Mouse (Mus musculus): ENCODE measurements at regions not wholly inside any gene's neighbourhood (a gene's known extent, or its start where the extent isn't known, plus 50 kb on each side); places are given as distances from the start of the nearest gene placed in this dataset.

DNA sequence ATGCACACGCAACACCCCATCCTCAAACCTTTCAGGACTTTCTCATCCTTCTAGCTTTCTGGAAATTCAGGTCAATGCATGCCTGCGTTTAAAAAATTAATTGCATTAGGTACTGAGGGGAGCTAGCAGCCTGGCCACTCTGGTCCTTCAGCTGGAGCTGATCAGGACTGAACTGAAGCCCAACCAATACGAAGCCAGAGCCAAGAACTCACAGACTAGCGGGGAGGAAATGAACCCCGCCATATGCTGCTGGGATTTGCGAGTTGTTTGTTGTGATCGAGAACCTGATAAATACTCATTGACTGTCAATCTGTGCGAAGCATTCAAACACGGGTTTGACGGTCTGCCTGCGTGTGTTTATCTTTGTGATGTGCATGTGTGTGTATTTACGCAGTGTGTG, 177.2 kb upstream of the Rora start:
- Histone ChIP-seq H3K4me2 (replicated peaks; ENCODE audit: low read depth) (no peak overlapping the region), H3K4me1 (replicated peaks; ENCODE audit: control insufficient read depth, insufficient read depth, low read length) (no peaks in the 10 kb centered on the region), H3K9me3 (ENCODE audit: control insufficient read depth) (no peaks in the 10 kb centered on the region), H3K27ac (ENCODE audit: low read depth, low read length) (no peak overlapping the region), H3K9ac (ENCODE audit: low read depth, low read length) (no peak overlapping the region), H3K36me3 (ENCODE audit: control insufficient read depth, insufficient read depth) (no peaks in the 10 kb centered on the region), H3K4me3 (ENCODE audit: low read depth, low read length) (no peak overlapping the region), H3K27me3 (replicated peaks; ENCODE audit: control insufficient read depth, insufficient read depth, low read length) (no peaks in the 10 kb centered on the region)
- ATAC-seq = no peak
- TF ChIP-seq CTCF (IDR thresholded peaks at IDR 0.05; ENCODE audit: low read depth) = no peak
- 85% methylated on average over 12 of the region's 12 CpGs for WGBS

DNA sequence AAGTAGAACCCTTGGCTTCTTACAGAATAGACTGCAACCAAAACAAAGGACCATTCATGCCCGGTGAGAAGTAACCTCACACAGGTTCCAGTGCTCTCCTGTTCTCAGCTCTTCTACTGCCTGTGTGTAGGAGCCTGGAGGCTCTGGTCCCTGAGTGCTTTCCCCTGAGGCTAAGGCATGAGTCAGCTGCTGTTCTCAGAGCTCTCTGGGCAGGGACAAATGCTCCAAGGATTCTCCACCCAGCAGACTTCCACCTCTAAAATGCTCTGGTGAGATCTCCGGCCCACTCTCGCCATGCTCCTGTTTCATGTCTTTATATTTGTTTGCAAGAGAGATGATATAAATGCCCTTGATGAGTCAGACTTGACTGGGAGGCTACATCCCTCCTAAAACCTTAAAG, 176.1 kb upstream of the Rora start:
- 72% methylated on average over 3 of the region's 3 CpGs for WGBS
- no peak for TF ChIP-seq CTCF (IDR thresholded peaks at IDR 0.05; ENCODE audit: low read depth)

DNA sequence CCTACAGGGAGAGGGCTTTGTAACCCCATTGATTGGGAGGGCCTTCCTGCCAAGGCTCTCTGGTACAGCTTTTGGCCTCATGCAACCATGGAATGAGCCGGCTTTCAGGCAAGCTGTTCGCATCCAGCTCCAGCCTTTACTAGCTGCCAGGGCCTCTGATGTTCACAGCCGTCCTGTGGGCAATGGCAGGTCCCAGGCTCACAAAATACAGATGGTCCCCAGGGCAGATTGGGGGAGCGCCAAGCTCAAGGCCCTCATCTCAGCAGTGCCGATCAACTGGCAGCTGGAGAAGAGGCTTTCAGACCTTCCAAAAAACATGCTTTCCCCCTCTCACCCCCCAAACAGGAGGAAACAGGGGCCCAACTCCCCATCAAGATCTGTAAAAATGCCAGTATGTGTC, 166.9 kb upstream of the Rora start:
- no peaks in the 10 kb centered on the region for H3K9me3 ChIP-seq (ENCODE audit: control insufficient read depth)
- H3K36me3 ChIP-seq (ENCODE audit: control insufficient read depth, insufficient read depth) = no peaks in the 10 kb centered on the region
- H3K4me2 ChIP-seq (replicated peaks; ENCODE audit: low read depth) = no peak overlapping the region
- no peak overlapping the region for H3K27ac ChIP-seq (ENCODE audit: low read depth, low read length)
- no peak overlapping the region for H3K4me3 ChIP-seq (ENCODE audit: low read depth, low read length)
- no peak overlapping the region for H3K9ac ChIP-seq (ENCODE audit: low read depth, low read length)
- no peaks in the 10 kb centered on the region for H3K27me3 ChIP-seq (replicated peaks; ENCODE audit: control insufficient read depth, insufficient read depth, low read length)
- WGBS = 82% methylated on average over 5 of the region's 5 CpGs
- no peaks in the 10 kb centered on the region for H3K4me1 ChIP-seq (replicated peaks; ENCODE audit: control insufficient read depth, insufficient read depth, low read length)
- TF ChIP-seq CTCF (IDR thresholded peaks at IDR 0.05; ENCODE audit: low read depth) = no peak
- ATAC-seq = no peak

More for the DNA sequence above, 176.1 kb upstream of the Rora start:
- Histone ChIP-seq H3K9ac (ENCODE audit: low read depth, low read length) (no peak overlapping the region), H3K4me2 (replicated peaks; ENCODE audit: low read depth) (no peak overlapping the region), H3K4me3 (ENCODE audit: low read depth, low read length) (no peak overlapping the region), H3K36me3 (ENCODE audit: control insufficient read depth, insufficient read depth) (no peaks in the 10 kb centered on the region), H3K27me3 (replicated peaks; ENCODE audit: control insufficient read depth, insufficient read depth, low read length) (no peaks in the 10 kb centered on the region), H3K4me1 (replicated peaks; ENCODE audit: control insufficient read depth, insufficient read depth, low read length) (no peaks in the 10 kb centered on the region), H3K27ac (ENCODE audit: low read depth, low read length) (no peak overlapping the region), H3K9me3 (ENCODE audit: control insufficient read depth) (no peaks in the 10 kb centered on the region)
- ATAC-seq = no peak

DNA sequence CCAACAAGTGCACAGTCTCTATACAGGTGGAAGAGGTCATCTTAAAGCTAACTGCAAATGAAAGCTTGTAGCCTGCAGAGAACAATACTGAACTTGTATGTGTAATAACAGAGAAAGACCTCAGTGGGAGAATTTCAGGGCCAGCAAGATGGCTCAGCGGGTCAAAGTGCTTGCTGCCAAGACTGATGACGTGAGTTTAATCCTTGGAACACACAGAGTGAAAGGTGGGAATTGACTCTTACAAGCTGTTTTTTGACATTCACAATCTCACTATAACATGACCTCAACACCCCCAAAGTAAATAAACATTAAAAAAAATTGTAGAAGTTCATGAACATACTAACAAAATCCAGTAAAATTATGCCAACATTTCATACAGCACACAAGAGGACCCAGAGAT, 162.4 kb upstream of the Rora start:
- 70% methylated on average over 2 of the region's 2 CpGs for WGBS

DNA sequence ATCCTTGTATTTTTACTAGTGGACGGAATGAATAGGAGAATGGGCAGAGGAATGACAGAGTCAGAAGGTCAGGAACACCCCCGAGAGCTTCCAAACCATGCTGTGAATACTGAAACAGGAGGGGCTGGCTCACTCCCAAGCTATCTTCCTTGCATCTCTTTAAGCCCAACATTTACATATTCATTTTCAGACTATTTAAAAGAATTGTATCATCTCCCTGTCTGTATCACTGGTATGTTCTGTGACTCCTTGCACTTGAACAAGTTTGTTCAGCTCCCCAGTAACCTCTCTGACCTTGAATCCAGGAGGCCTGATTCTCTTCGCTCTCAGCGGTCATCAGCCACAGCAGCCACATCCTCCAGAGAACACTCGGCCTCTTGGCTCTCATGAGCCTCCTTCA, 132.4 kb upstream of the Rora start:
- Histone ChIP-seq H3K4me3 (ENCODE audit: low read depth, low read length) (no peak overlapping the region), H3K9ac (ENCODE audit: low read depth, low read length) (no peak overlapping the region), H3K27me3 (replicated peaks; ENCODE audit: control insufficient read depth, insufficient read depth, low read length) (no peaks in the 10 kb centered on the region), H3K27ac (ENCODE audit: low read depth, low read length) (no peak overlapping the region), H3K4me2 (replicated peaks; ENCODE audit: low read depth) (no peak overlapping the region), H3K4me1 (replicated peaks; ENCODE audit: control insufficient read depth, insufficient read depth, low read length) (no peaks in the 10 kb centered on the region), H3K36me3 (ENCODE audit: control insufficient read depth, insufficient read depth) (no peaks in the 10 kb centered on the region), H3K9me3 (ENCODE audit: control insufficient read depth) (no peaks in the 10 kb centered on the region)
- 72% methylated on average over 5 of the region's 5 CpGs for WGBS
- TF ChIP-seq CTCF (IDR thresholded peaks at IDR 0.05; ENCODE audit: low read depth) = no peak
- no peak for ATAC-seq

More for the DNA sequence above, 162.4 kb upstream of the Rora start:
- no peaks in the 10 kb centered on the region for H3K4me1 ChIP-seq (replicated peaks; ENCODE audit: control insufficient read depth, insufficient read depth, low read length)
- no peaks in the 10 kb centered on the region for H3K36me3 ChIP-seq (ENCODE audit: control insufficient read depth, insufficient read depth)
- no peak for TF ChIP-seq CTCF (IDR thresholded peaks at IDR 0.05; ENCODE audit: low read depth)
- no peak for ATAC-seq
- H3K27me3 ChIP-seq (replicated peaks; ENCODE audit: control insufficient read depth, insufficient read depth, low read length) = no peaks in the 10 kb centered on the region
- no peak overlapping the region for H3K4me2 ChIP-seq (replicated peaks; ENCODE audit: low read depth)
- no peak overlapping the region for H3K27ac ChIP-seq (ENCODE audit: low read depth, low read length)
- H3K9ac ChIP-seq (ENCODE audit: low read depth, low read length) = no peak overlapping the region
- H3K4me3 ChIP-seq (ENCODE audit: low read depth, low read length) = no peak overlapping the region
- no peaks in the 10 kb centered on the region for H3K9me3 ChIP-seq (ENCODE audit: control insufficient read depth)

DNA sequence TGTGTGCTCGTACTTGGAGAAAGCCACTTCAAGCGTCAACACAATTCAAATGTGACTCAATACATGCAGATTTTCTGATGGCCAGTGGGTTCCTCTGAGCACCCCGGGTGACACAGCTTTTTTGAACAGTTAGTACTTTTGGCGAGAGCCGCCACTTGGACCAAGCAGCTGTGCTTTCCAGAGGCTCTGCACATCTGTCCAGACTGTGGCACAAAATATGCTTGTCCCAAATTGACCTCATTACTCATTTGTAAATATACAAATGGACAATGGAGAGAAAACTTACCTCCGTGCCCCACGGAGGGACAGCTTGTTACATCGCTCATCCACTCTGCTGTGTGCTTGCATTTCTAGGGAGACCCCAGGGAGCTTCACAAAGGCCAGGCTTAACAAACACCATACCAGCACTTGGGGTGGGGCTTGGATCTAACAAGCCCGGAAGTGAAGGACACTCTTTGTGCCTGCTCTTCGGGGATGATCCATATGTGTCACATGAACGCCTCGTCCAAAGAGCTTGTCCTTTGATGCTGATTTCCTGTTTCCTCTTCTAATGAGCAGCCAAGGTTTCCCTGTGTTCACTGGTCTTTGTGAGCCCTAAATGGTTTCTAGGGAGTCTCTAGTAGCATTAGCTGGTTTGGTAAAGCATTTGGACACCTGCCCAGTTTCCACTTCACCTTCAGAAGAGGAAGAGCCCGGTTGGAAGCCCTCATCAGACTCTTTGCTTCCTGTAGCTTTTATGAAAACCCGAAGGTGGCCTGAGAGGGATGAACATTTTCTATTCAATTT, 91.6 kb upstream of the Rora start:
- no peak for TF ChIP-seq CTCF (IDR thresholded peaks at IDR 0.05; ENCODE audit: low read depth)
- Histone ChIP-seq H3K9me3 (ENCODE audit: control insufficient read depth) (no peaks in the 10 kb centered on the region), H3K4me2 (replicated peaks; ENCODE audit: low read depth) (no peak overlapping the region), H3K4me1 (replicated peaks; ENCODE audit: control insufficient read depth, insufficient read depth, low read length) (no peaks in the 10 kb centered on the region), H3K27ac (ENCODE audit: low read depth, low read length) (no peak overlapping the region), H3K36me3 (ENCODE audit: control insufficient read depth, insufficient read depth) (no peaks in the 10 kb centered on the region), H3K9ac (ENCODE audit: low read depth, low read length) (no peak overlapping the region), H3K27me3 (replicated peaks; ENCODE audit: control insufficient read depth, insufficient read depth, low read length) (no peaks in the 10 kb centered on the region), H3K4me3 (ENCODE audit: low read depth, low read length) (no peak overlapping the region)
- 65% methylated on average over 14 of the region's 14 CpGs for WGBS
- no peak for ATAC-seq
